Mouse (Mus musculus): ENCODE results near the gene Lrrc15. TPM values are rescaled to one million over a fixed set of nuclear protein-coding genes. Genes with fewer than 3 reads are reported as not detected.

Lrrc15 gene
- polyA plus RNA-seq, 1 experiment = not detected

GRCm38 (mm10) chr16:30267359-30267758 is 15.7 kb downstream of the Lrrc15 start, which contains the start of gene Cpn2:
Gene Cpn2 (minus strand): TSS chr16:30267499.
- Histone ChIP-seq H3K4me3 (ENCODE audit: extremely low read depth, insufficient read depth, insufficient read length) (no peak within 1 kb of the TSS), H3K27ac (ENCODE audit: insufficient read depth, low read length) (no peak within 1 kb of the TSS), H3K27me3 (ENCODE audit: control insufficient read depth, insufficient read depth, low read length) (no peaks in the 10 kb centered on the region)

GRCm38 (mm10) chr16:30266561-30266960 is 16.5 kb downstream of the Lrrc15 start:
- H3K4me1 ChIP-seq (ENCODE audit: control insufficient read depth, insufficient read depth, insufficient read length) = no peaks in the 10 kb centered on the region
- no peak overlapping the region for H3K27ac ChIP-seq (ENCODE audit: insufficient read depth, low read length)
- whole genome bisulfite sequencing = 91% methylated on average over 5 of the region's 5 CpGs
- TF ChIP-seq CTCF (IDR thresholded peaks at IDR 0.05; ENCODE audit: extremely low read depth, insufficient read depth, insufficient read length, insufficient replicate concordance) (no peak), POLR2A (IDR thresholded peaks at IDR 0.05; ENCODE audit: low read depth, low read length) (no peak)
- no peak overlapping the region for H3K4me3 ChIP-seq (ENCODE audit: extremely low read depth, insufficient read depth, insufficient read length)
- H3K27me3 ChIP-seq (ENCODE audit: control insufficient read depth, insufficient read depth, low read length) = no peaks in the 10 kb centered on the region
- DNase-seq (ENCODE audit: low read depth in 1 of 2, low spot score in 2 of 2) = no peak
- no peaks in the 10 kb centered on the region for H3K36me3 ChIP-seq (ENCODE audit: control insufficient read depth, insufficient read depth, low read length)

More at GRCm38 (mm10) chr16:30267359-30267758, 15.7 kb downstream of the Lrrc15 start, which contains the start of gene Cpn2:
- Histone ChIP-seq H3K4me1 (ENCODE audit: control insufficient read depth, insufficient read depth, insufficient read length) (peaks cover 3% of the 10 kb centered on the region; the same call in 1 of the 2 replicates), H3K36me3 (ENCODE audit: control insufficient read depth, insufficient read depth, low read length) (no peaks in the 10 kb centered on the region)
- DNase-seq (ENCODE audit: low read depth in 1 of 2, low spot score in 2 of 2) = no peak
- 87% methylated on average over 5 of the region's 5 CpGs for WGBS
- TF ChIP-seq POLR2A (IDR thresholded peaks at IDR 0.05; ENCODE audit: low read depth, low read length) = no peak
- no peak for TF ChIP-seq CTCF (IDR thresholded peaks at IDR 0.05; ENCODE audit: extremely low read depth, insufficient read depth, insufficient read length, insufficient replicate concordance)

- TF ChIP-seq CTCF (IDR thresholded peaks at IDR 0.05; ENCODE audit: extremely low read depth, insufficient read depth, insufficient read length, insufficient replicate concordance) (no peak), POLR2A (IDR thresholded peaks at IDR 0.05; ENCODE audit: low read depth, low read length) (no peak)
- no peak overlapping the region for H3K4me3 ChIP-seq (ENCODE audit: extremely low read depth, insufficient read depth, insufficient read length)
- no peak for DNase-seq (ENCODE audit: low read depth in 1 of 2, low spot score in 2 of 2)
- no peaks in the 10 kb centered on the region for H3K27me3 ChIP-seq (ENCODE audit: control insufficient read depth, insufficient read depth, low read length)
- no peaks in the 10 kb centered on the region for H3K4me1 ChIP-seq (ENCODE audit: control insufficient read depth, insufficient read depth, insufficient read length)
- no peaks in the 10 kb centered on the region for H3K36me3 ChIP-seq (ENCODE audit: control insufficient read depth, insufficient read depth, low read length)
- no peak overlapping the region for H3K27ac ChIP-seq (ENCODE audit: insufficient read depth, low read length)
- 42% methylated on average over 4 of the region's 4 CpGs for WGBS
These were observed 17.4 kb downstream of the Lrrc15 start for GRCm38 (mm10) chr16:30265611-30266010.

GRCm38 (mm10) chr16:30263156-30263555 is 19.9 kb downstream of the Lrrc15 start:
- H3K27ac ChIP-seq (ENCODE audit: insufficient read depth, low read length) = no peak overlapping the region
- no peak overlapping the region for H3K4me3 ChIP-seq (ENCODE audit: extremely low read depth, insufficient read depth, insufficient read length)
- WGBS = 78% methylated on average over 4 of the region's 4 CpGs
- no peak for TF ChIP-seq CTCF (IDR thresholded peaks at IDR 0.05; ENCODE audit: extremely low read depth, insufficient read depth, insufficient read length, insufficient replicate concordance)
- no peak for TF ChIP-seq POLR2A (IDR thresholded peaks at IDR 0.05; ENCODE audit: low read depth, low read length)
- no peaks in the 10 kb centered on the region for H3K36me3 ChIP-seq (ENCODE audit: control insufficient read depth, insufficient read depth, low read length)
- H3K27me3 ChIP-seq (ENCODE audit: control insufficient read depth, insufficient read depth, low read length) = no peaks in the 10 kb centered on the region
- DNase-seq (ENCODE audit: low read depth in 1 of 2, low spot score in 2 of 2) = no peak
- H3K4me1 ChIP-seq (ENCODE audit: control insufficient read depth, insufficient read depth, insufficient read length) = no peaks in the 10 kb centered on the region

- WGBS = 0% methylated on average over 2 of the region's 2 CpGs
- no peaks in the 10 kb centered on the region for H3K36me3 ChIP-seq (ENCODE audit: control insufficient read depth, insufficient read depth, low read length)
- TF ChIP-seq CTCF (IDR thresholded peaks at IDR 0.05; ENCODE audit: extremely low read depth, insufficient read depth, insufficient read length, insufficient replicate concordance) = peak; percentile 89
- no peak for TF ChIP-seq POLR2A (IDR thresholded peaks at IDR 0.05; ENCODE audit: low read depth, low read length)
- no peaks in the 10 kb centered on the region for H3K4me1 ChIP-seq (ENCODE audit: control insufficient read depth, insufficient read depth, insufficient read length)
- H3K4me3 ChIP-seq (ENCODE audit: extremely low read depth, insufficient read depth, insufficient read length) = no peak overlapping the region
- no peaks in the 10 kb centered on the region for H3K27me3 ChIP-seq (ENCODE audit: control insufficient read depth, insufficient read depth, low read length)
- peak; percentile 39 to 62 for DNase-seq (ENCODE audit: low read depth in 1 of 2, low spot score in 2 of 2)
- H3K27ac ChIP-seq (ENCODE audit: insufficient read depth, low read length) = no peak overlapping the region
These were observed 20.4 kb downstream of the Lrrc15 start for GRCm38 (mm10) chr16:30262664-30263063.

- TF ChIP-seq CTCF (IDR thresholded peaks at IDR 0.05; ENCODE audit: extremely low read depth, insufficient read depth, insufficient read length, insufficient replicate concordance) (no peak), POLR2A (IDR thresholded peaks at IDR 0.05; ENCODE audit: low read depth, low read length) (no peak)
- Histone ChIP-seq H3K27me3 (ENCODE audit: control insufficient read depth, insufficient read depth, low read length) (no peaks in the 10 kb centered on the region), H3K27ac (ENCODE audit: insufficient read depth, low read length) (no peak overlapping the region), H3K36me3 (ENCODE audit: control insufficient read depth, insufficient read depth, low read length) (no peaks in the 10 kb centered on the region), H3K4me1 (ENCODE audit: control insufficient read depth, insufficient read depth, insufficient read length) (no peaks in the 10 kb centered on the region), H3K4me3 (ENCODE audit: extremely low read depth, insufficient read depth, insufficient read length) (no peak overlapping the region)
- 68% methylated on average over 10 of the region's 10 CpGs for WGBS
- no peak for DNase-seq (ENCODE audit: low read depth in 1 of 2, low spot score in 2 of 2)
These were observed 20.9 kb downstream of the Lrrc15 start for GRCm38 (mm10) chr16:30262157-30262556.

GRCm38 (mm10) chr16:30261341-30261740 is 21.7 kb downstream of the Lrrc15 start:
- Histone ChIP-seq H3K27me3 (ENCODE audit: control insufficient read depth, insufficient read depth, low read length) (no peaks in the 10 kb centered on the region), H3K4me3 (ENCODE audit: extremely low read depth, insufficient read depth, insufficient read length) (no peak overlapping the region), H3K36me3 (ENCODE audit: control insufficient read depth, insufficient read depth, low read length) (no peaks in the 10 kb centered on the region), H3K4me1 (ENCODE audit: control insufficient read depth, insufficient read depth, insufficient read length) (no peaks in the 10 kb centered on the region), H3K27ac (ENCODE audit: insufficient read depth, low read length) (no peak overlapping the region)
- DNase-seq (ENCODE audit: low read depth in 1 of 2, low spot score in 2 of 2) = no peak
- TF ChIP-seq POLR2A (IDR thresholded peaks at IDR 0.05; ENCODE audit: low read depth, low read length) = no peak
- TF ChIP-seq CTCF (IDR thresholded peaks at IDR 0.05; ENCODE audit: extremely low read depth, insufficient read depth, insufficient read length, insufficient replicate concordance) = no peak
- WGBS = 89% methylated on average over 9 of the region's 9 CpGs
